Mouse (Mus musculus): ENCODE data around the gene Sgta.
"Not testable (repeated sequence)": the region's sequence is repeated elsewhere in the genome, so short reads cannot be mapped to it uniquely, and the experiment has no call there.

Sgta gene

GRCm38 (mm10) chr10:81059603-81060543, at the start of gene Sgta:
Sgta (minus strand) TSS chr10:81060181.
- DNase-seq (ENCODE audit: extremely low spot score): peak; percentile 98

GRCm38 (mm10) chr10:81106113-81106721, 46.2 kb upstream of the Sgta start:
- DNase-seq (ENCODE audit: extremely low spot score): peak; percentile 97

GRCm38 (mm10) chr10:81105565-81106112, 45.7 kb upstream of the Sgta start, which contains the start of gene Map2k2:
Map2k2 (plus strand) TSS chr10:81105915.
- DNase-seq (ENCODE audit: extremely low spot score): peak; percentile 95

GRCm38 (mm10) chr10:81094931-81095678, 35.1 kb upstream of the Sgta start:
- no peak for DNase-seq (ENCODE audit: extremely low spot score)

- DNase-seq (ENCODE audit: extremely low spot score): no peak
Observed at GRCm38 (mm10) chr10:81092465-81093250, 32.7 kb upstream of the Sgta start.

- no peak for DNase-seq (ENCODE audit: extremely low spot score)
Observed at GRCm38 (mm10) chr10:81090621-81091020, 30.6 kb upstream of the Sgta start.

GRCm38 (mm10) chr10:81089216-81089615, 29.2 kb upstream of the Sgta start:
- DNase-seq (ENCODE audit: extremely low spot score): no peak

- DNase-seq (ENCODE audit: extremely low spot score): no peak
Observed at GRCm38 (mm10) chr10:81087021-81087420, 27.0 kb upstream of the Sgta start.

- DNase-seq (ENCODE audit: extremely low spot score): peak; percentile 68
Observed at GRCm38 (mm10) chr10:81082168-81082960, 22.4 kb upstream of the Sgta start.

GRCm38 (mm10) chr10:81080008-81080655, 20.2 kb upstream of the Sgta start:
- no peak for DNase-seq (ENCODE audit: extremely low spot score)

- no peak for DNase-seq (ENCODE audit: extremely low spot score)
Observed at GRCm38 (mm10) chr10:81077916-81078315, 17.9 kb upstream of the Sgta start.

GRCm38 (mm10) chr10:81076356-81076755, 16.4 kb upstream of the Sgta start:
- no peak for DNase-seq (ENCODE audit: extremely low spot score)

GRCm38 (mm10) chr10:81075734-81076133, 15.8 kb upstream of the Sgta start:
- DNase-seq (ENCODE audit: extremely low spot score): no peak

GRCm38 (mm10) chr10:81073464-81073863, 13.5 kb upstream of the Sgta start:
- DNase-seq (ENCODE audit: extremely low spot score): no peak

GRCm38 (mm10) chr10:81072290-81072689, 12.3 kb upstream of the Sgta start:
- no peak for DNase-seq (ENCODE audit: extremely low spot score)

- peak; percentile 98 for DNase-seq (ENCODE audit: extremely low spot score)
Observed at GRCm38 (mm10) chr10:81069836-81070235, 9.9 kb upstream of the Sgta start, which contains the start of gene Thop1. Thop1 (plus strand) TSS chr10:81070035.

- DNase-seq (ENCODE audit: extremely low spot score): no peak
Observed at GRCm38 (mm10) chr10:81068706-81069105, 8.7 kb upstream of the Sgta start.

- not testable (repeated sequence) for DNase-seq (ENCODE audit: extremely low spot score)
Observed at GRCm38 (mm10) chr10:81064519-81064918, 4.5 kb upstream of the Sgta start.

GRCm38 (mm10) chr10:81062710-81063109, 2.7 kb upstream of the Sgta start:
- DNase-seq (ENCODE audit: extremely low spot score): no peak

GRCm38 (mm10) chr10:81058896-81059295, 1.1 kb downstream of the Sgta start:
- no peak for DNase-seq (ENCODE audit: extremely low spot score)
